Mouse (Mus musculus) kidney, adult 2 months (tissue): Measurements from ENCODE around the gene Cmss1.

ENCODE experiments used
- CTCF ChIP-seq: fragments of 200-500 bp; conservative IDR thresholded peaks from 2 replicates; pipeline ENCODE4 v1.5.1; 2011; ENCODE audit warnings: low read depth, mild to moderate bottlenecking, control low read depth, low read length, moderate library complexity, mixed read lengths; ENCODE audit not compliant: insufficient read depth, insufficient read length
- POLR2A ChIP-seq: fragments of 200-500 bp; IDR thresholded peaks from one replicate; pipeline ENCODE4 v1.6.1; 2011; ENCODE audit warnings: low read depth, low read length, control low read depth

- TF ChIP-seq CTCF (no peak), POLR2A (no peak)
Measured at GRCm38 (mm10) chr16:57564807-57565206, 41.9 kb downstream of the Cmss1 start.
